Mouse (Mus musculus): Measurements from ENCODE around the gene Map2k2. TPM values are rescaled to one million over a fixed set of nuclear protein-coding genes. Genes with fewer than 3 reads are reported as not detected.
"Not testable (repeated sequence)": the region's sequence is repeated elsewhere in the genome, so short reads cannot be mapped to it uniquely, and the experiment has no call there.

Gene Map2k2
- 111 and 117 TPM in 2 replicates for polyA plus RNA-seq (2015; fragmentation: Nextera tagmentation; extraction: Ambion mirVana)

GRCm38 (mm10) chr10:81105565-81106112 lies at the start of gene Map2k2:
Gene Map2k2 (plus strand): TSS chr10:81105915.
- Histone ChIP-seq H3K9ac (peak within 1 kb of the TSS; percentile 98), H3K4me3 (replicated peaks) (peak within 1 kb of the TSS; percentile 98), H3K27ac (replicated peaks) (peak within 1 kb of the TSS; percentile 100), H3K4me1 (replicated peaks) (peaks cover 79% of the 10 kb centered on the region), H3K4me2 (peak within 1 kb of the TSS; percentile 89), H3K27me3 (no peaks in the 10 kb centered on the region), H3K9me3 (replicated peaks) (no peaks in the 10 kb centered on the region), H3K36me3 (replicated peaks) (peaks cover 25% of the 10 kb centered on the region)
- ATAC-seq (ENCODE audit: insufficient read depth): peak; percentile 92
- WGBS (ENCODE audit: insufficient replicate concordance): under 1% methylated on average over 56 of the region's 56 CpGs

GRCm38 (mm10) chr10:81057406-81058130 lies 48.1 kb upstream of the Map2k2 start:
- Histone ChIP-seq H3K4me2 (no peak overlapping the region), H3K9me3 (replicated peaks) (no peaks in the 10 kb centered on the region), H3K27ac (replicated peaks) (no peak overlapping the region), H3K4me1 (replicated peaks) (peaks cover 27% of the 10 kb centered on the region), H3K4me3 (replicated peaks) (no peak overlapping the region), H3K36me3 (replicated peaks) (no peaks in the 10 kb centered on the region), H3K27me3 (no peaks in the 10 kb centered on the region), H3K9ac (no peak overlapping the region)
- ATAC-seq (ENCODE audit: insufficient read depth): no peak
- 83% methylated on average over 23 of the region's 23 CpGs for WGBS (ENCODE audit: insufficient replicate concordance)

GRCm38 (mm10) chr10:81058896-81059295 lies 46.8 kb upstream of the Map2k2 start:
- peak overlapping the region; percentile 76 for H3K4me2 ChIP-seq
- 64% methylated on average over 6 of the region's 6 CpGs for WGBS (ENCODE audit: insufficient replicate concordance)
- H3K36me3 ChIP-seq (replicated peaks): no peaks in the 10 kb centered on the region

GRCm38 (mm10) chr10:81059603-81060543 lies 45.8 kb upstream of the Map2k2 start, which contains the start of gene Sgta:
Gene Sgta (minus strand): TSS chr10:81060181.
- under 1% methylated on average over 48 of the region's 48 CpGs for WGBS (ENCODE audit: insufficient replicate concordance)
- ATAC-seq (ENCODE audit: insufficient read depth): peak; percentile 79
- Histone ChIP-seq H3K9ac (peak within 1 kb of the TSS; percentile 73), H3K27me3 (no peaks in the 10 kb centered on the region), H3K4me2 (peak within 1 kb of the TSS; percentile 76), H3K4me3 (replicated peaks) (peak within 1 kb of the TSS; percentile 83), H3K9me3 (replicated peaks) (no peaks in the 10 kb centered on the region), H3K27ac (replicated peaks) (peak within 1 kb of the TSS; percentile 51), H3K4me1 (replicated peaks) (peaks cover 21% of the 10 kb centered on the region), H3K36me3 (replicated peaks) (no peaks in the 10 kb centered on the region)

More at GRCm38 (mm10) chr10:81058896-81059295, 46.8 kb upstream of the Map2k2 start:
- H3K4me1 ChIP-seq (replicated peaks): peaks cover 23% of the 10 kb centered on the region
- peak overlapping the region; percentile 73; the same call in 1 of the 2 replicates for H3K9ac ChIP-seq
- H3K27me3 ChIP-seq: no peaks in the 10 kb centered on the region
- no peak for ATAC-seq (ENCODE audit: insufficient read depth)
- peak overlapping the region; percentile 83 for H3K4me3 ChIP-seq (replicated peaks)
- peak overlapping the region; percentile 51; the same call in 1 of the 2 replicates for H3K27ac ChIP-seq (replicated peaks)
- no peaks in the 10 kb centered on the region for H3K9me3 ChIP-seq (replicated peaks)

- no peaks in the 10 kb centered on the region for H3K9me3 ChIP-seq (replicated peaks)
- H3K4me2 ChIP-seq: no peak overlapping the region
- WGBS (ENCODE audit: insufficient replicate concordance): 48% methylated on average over 4 of the region's 4 CpGs
- no peaks in the 10 kb centered on the region for H3K36me3 ChIP-seq (replicated peaks)
- H3K27me3 ChIP-seq: 0 out of 2 replicates have a peak, but pooled peaks cover 2% of the 10 kb centered on the region
- peaks cover 21% of the 10 kb centered on the region for H3K4me1 ChIP-seq (replicated peaks)
- no peak overlapping the region for H3K4me3 ChIP-seq (replicated peaks)
- H3K9ac ChIP-seq: no peak overlapping the region
- H3K27ac ChIP-seq (replicated peaks): no peak overlapping the region
- ATAC-seq (ENCODE audit: insufficient read depth): no peak
Observed at GRCm38 (mm10) chr10:81062710-81063109, 43.0 kb upstream of the Map2k2 start.

- not testable (repeated sequence) for H3K4me2 ChIP-seq; ATAC-seq (ENCODE audit: insufficient read depth); H3K27ac ChIP-seq (replicated peaks); H3K4me3 ChIP-seq (replicated peaks); H3K36me3 ChIP-seq (replicated peaks); H3K9me3 ChIP-seq (replicated peaks); H3K9ac ChIP-seq
- Histone ChIP-seq H3K4me1 (replicated peaks) (peaks cover 13% of the 10 kb centered on the region), H3K27me3 (peaks cover 10% of the 10 kb centered on the region; the same call in 1 of the 2 replicates)
- WGBS (ENCODE audit: insufficient replicate concordance): 74% methylated on average over 8 of the region's 8 CpGs
Observed at GRCm38 (mm10) chr10:81064519-81064918, 41.2 kb upstream of the Map2k2 start.

- no peak for ATAC-seq (ENCODE audit: insufficient read depth)
- 56% methylated on average over 5 of the region's 5 CpGs for WGBS (ENCODE audit: insufficient replicate concordance)
- Histone ChIP-seq H3K36me3 (replicated peaks) (peaks cover 7% of the 10 kb centered on the region; the same call in 1 of the 2 replicates), H3K9me3 (replicated peaks) (no peaks in the 10 kb centered on the region), H3K27ac (replicated peaks) (no peak overlapping the region), H3K27me3 (peaks cover 10% of the 10 kb centered on the region; the same call in 1 of the 2 replicates), H3K9ac (no peak overlapping the region), H3K4me1 (replicated peaks) (peaks cover 30% of the 10 kb centered on the region), H3K4me3 (replicated peaks) (no peak overlapping the region), H3K4me2 (no peak overlapping the region)
Observed at GRCm38 (mm10) chr10:81068706-81069105, 37.0 kb upstream of the Map2k2 start.

- Histone ChIP-seq H3K36me3 (replicated peaks) (peaks cover 10% of the 10 kb centered on the region; the same call in 1 of the 2 replicates), H3K9ac (peak within 1 kb of the TSS; percentile 74), H3K9me3 (replicated peaks) (no peaks in the 10 kb centered on the region), H3K27ac (replicated peaks) (peak within 1 kb of the TSS; percentile 68), H3K4me2 (peak within 1 kb of the TSS; percentile 98), H3K4me1 (replicated peaks) (peaks cover 30% of the 10 kb centered on the region), H3K27me3 (peaks cover 10% of the 10 kb centered on the region; the same call in 1 of the 2 replicates), H3K4me3 (replicated peaks) (peak within 1 kb of the TSS; percentile 70)
- WGBS (ENCODE audit: insufficient replicate concordance): under 1% methylated on average over 35 of the region's 35 CpGs
- ATAC-seq (ENCODE audit: insufficient read depth): peak; percentile 95
Observed at GRCm38 (mm10) chr10:81069836-81070235, 35.9 kb upstream of the Map2k2 start, which contains the start of gene Thop1. Gene Thop1 (plus strand): TSS chr10:81070035.

GRCm38 (mm10) chr10:81072290-81072689 lies 33.4 kb upstream of the Map2k2 start:
- Histone ChIP-seq H3K4me3 (replicated peaks) (no peak overlapping the region), H3K27me3 (peaks cover 10% of the 10 kb centered on the region; the same call in 1 of the 2 replicates), H3K9me3 (replicated peaks) (no peaks in the 10 kb centered on the region), H3K36me3 (replicated peaks) (peaks cover 13% of the 10 kb centered on the region; the same call in 1 of the 2 replicates), H3K4me2 (no peak overlapping the region), H3K9ac (no peak overlapping the region), H3K4me1 (replicated peaks) (peaks cover 30% of the 10 kb centered on the region), H3K27ac (replicated peaks) (no peak overlapping the region)
- 81% methylated on average over 8 of the region's 8 CpGs for whole genome bisulfite sequencing (ENCODE audit: insufficient replicate concordance)
- no peak for ATAC-seq (ENCODE audit: insufficient read depth)

GRCm38 (mm10) chr10:81073464-81073863 lies 32.3 kb upstream of the Map2k2 start:
- H3K4me1 ChIP-seq (replicated peaks): peaks cover 30% of the 10 kb centered on the region
- H3K27me3 ChIP-seq: 0 out of 2 replicates have a peak, but pooled peaks cover under 1% of the 10 kb centered on the region
- peaks cover 18% of the 10 kb centered on the region for H3K36me3 ChIP-seq (replicated peaks)
- H3K9me3 ChIP-seq (replicated peaks): no peaks in the 10 kb centered on the region
- no peak overlapping the region for H3K4me3 ChIP-seq (replicated peaks)
- no peak overlapping the region for H3K27ac ChIP-seq (replicated peaks)
- H3K9ac ChIP-seq: no peak overlapping the region
- 54% methylated on average over 7 of the region's 7 CpGs for WGBS (ENCODE audit: insufficient replicate concordance)
- no peak for ATAC-seq (ENCODE audit: insufficient read depth)
- H3K4me2 ChIP-seq: no peak overlapping the region

Data from liver, embryonic 15.5 days (tissue).